ENCODE assay signal across 15 mouse cellular contexts in genomic region chr9:77497173-77497572, GRCm38 (mm10). TPM values are rescaled to one million over a fixed set of nuclear protein-coding genes. Genes with fewer than 3 reads are reported as not detected.
DNase-seq lines count a peak whose midpoint lies in the region; ATAC-seq lines count a peak whose summit lies in the region.
"Had no signal": no experiment of that assay in that cellular context is flagged by ENCODE, and none has a peak within 500 bp of the region (broad histone marks: within the 10 kb centered on the region; RNA-seq: fewer than 3 reads in every experiment).

No protein-coding gene starts in this region.

- DNase-seq in heart, adult 9 months (ENCODE audit: low spot score in 2 of 2), result no peak
- peak; percentile 44 for DNase-seq in embryonic facial prominence, embryonic 10.5 days (ENCODE audit: low spot score)
- DNase-seq in hindbrain, embryonic 11.5 days (ENCODE audit: low spot score), result peak; percentile 37
- DNase-seq in cerebellum, postnatal 25 days, result no peak
- no peak for DNase-seq in kidney, adult 9 months
- DNase-seq: gastrocnemius, postnatal 36 days; kidney, postnatal 10 days; right cerebral cortex, adult 18-20 months had no signal

- 0 out of 2 replicates have a peak, but pooled peaks cover 4% of the 10 kb centered on the region for H3K36me3 ChIP-seq in heart, embryonic 14.5 days (ENCODE audit: control insufficient read depth, insufficient read depth, low read length)
- no peaks in the 10 kb centered on the region for H3K36me3 ChIP-seq in embryonic facial prominence, embryonic 10.5 days (replicated peaks)
- no peaks in the 10 kb centered on the region for H3K36me3 ChIP-seq in hindbrain, embryonic 11.5 days (ENCODE audit: control insufficient read depth, insufficient read depth, low read length)
- H3K36me3 ChIP-seq in midbrain, embryonic 13.5 days, result no peaks in the 10 kb centered on the region
- no peaks in the 10 kb centered on the region for H3K36me3 ChIP-seq in kidney, embryonic 15.5 days
- H3K36me3 ChIP-seq: embryonic facial prominence, embryonic 15.5 days; limb, embryonic 15.5 days had no signal

- H3K4me2 ChIP-seq in heart, embryonic 14.5 days (ENCODE audit: low read length), result peak overlapping the region; percentile 25
- H3K4me2 ChIP-seq in hindbrain, embryonic 11.5 days (replicated peaks; ENCODE audit: low read depth, low read length), result 0 out of 2 replicates have a peak overlapping the region, but pooled peaks have one; percentile 7
- 0 out of 2 replicates have a peak overlapping the region, but pooled peaks have one; percentile 6 for H3K4me2 ChIP-seq in midbrain, embryonic 13.5 days (replicated peaks)
- H3K4me2 ChIP-seq in kidney, embryonic 15.5 days, result no peak overlapping the region
- H3K4me2 ChIP-seq: embryonic facial prominence, embryonic 15.5 days; limb, embryonic 15.5 days had no signal

- peak; percentile 57 for ATAC-seq in heart, embryonic 14.5 days (ENCODE audit: insufficient number of reproducible peaks, insufficient read depth, low FRiP score, low read depth)
- ATAC-seq in hindbrain, embryonic 11.5 days (ENCODE audit: low FRiP score), result no peak; the same call in 1 of the 2 replicates
- no peak for ATAC-seq in midbrain, embryonic 13.5 days
- no peak for ATAC-seq in kidney, embryonic 15.5 days (replicated peaks; ENCODE audit: low FRiP score)
- ATAC-seq: CD4-positive, CD25-positive, alpha-beta regulatory T cell, adult 4 months had no signal

- H3K9me3 ChIP-seq in heart, embryonic 14.5 days (ENCODE audit: control insufficient read depth, low read length), result no peaks in the 10 kb centered on the region
- H3K9me3 ChIP-seq in embryonic facial prominence, embryonic 10.5 days, result no peaks in the 10 kb centered on the region
- no peaks in the 10 kb centered on the region for H3K9me3 ChIP-seq in hindbrain, embryonic 11.5 days (ENCODE audit: control insufficient read depth, low read length)
- no peaks in the 10 kb centered on the region for H3K9me3 ChIP-seq in midbrain, embryonic 13.5 days
- no peaks in the 10 kb centered on the region for H3K9me3 ChIP-seq in kidney, embryonic 15.5 days (replicated peaks)
- H3K9me3 ChIP-seq: embryonic facial prominence, embryonic 15.5 days; limb, embryonic 15.5 days had no signal

- H3K27me3 ChIP-seq in heart, embryonic 14.5 days (ENCODE audit: control insufficient read depth, insufficient read depth, low read length), result no peaks in the 10 kb centered on the region
- H3K27me3 ChIP-seq in embryonic facial prominence, embryonic 10.5 days (replicated peaks; ENCODE audit: low read depth, poor library complexity, severe bottlenecking), result no peaks in the 10 kb centered on the region
- peaks cover 6% of the 10 kb centered on the region; the same call in 1 of the 2 replicates for H3K27me3 ChIP-seq in hindbrain, embryonic 11.5 days (ENCODE audit: control insufficient read depth, insufficient read depth, low read length)
- H3K27me3 ChIP-seq in midbrain, embryonic 13.5 days, result peaks cover 44% of the 10 kb centered on the region
- H3K27me3 ChIP-seq in kidney, embryonic 15.5 days, result no peaks in the 10 kb centered on the region
- H3K27me3 ChIP-seq: embryonic facial prominence, embryonic 15.5 days; limb, embryonic 15.5 days had no signal

- H3K4me1 ChIP-seq in heart, embryonic 14.5 days (ENCODE audit: control insufficient read depth in 2 of 2, insufficient read depth in 2 of 2, low read length in 2 of 2), result peaks cover 22 to 46% of the 10 kb centered on the region in 2 experiments
- H3K4me1 ChIP-seq in embryonic facial prominence, embryonic 10.5 days, result peaks cover 42% of the 10 kb centered on the region
- H3K4me1 ChIP-seq in hindbrain, embryonic 11.5 days (replicated peaks; ENCODE audit: control insufficient read depth, insufficient read depth, low read length), result peaks cover 6% of the 10 kb centered on the region
- H3K4me1 ChIP-seq in midbrain, embryonic 13.5 days (replicated peaks), result peaks cover 28% of the 10 kb centered on the region
- H3K4me1 ChIP-seq in kidney, embryonic 15.5 days, result peaks cover 15% of the 10 kb centered on the region

- H3K27ac ChIP-seq in heart, embryonic 14.5 days (replicated peaks in 1 of 2; ENCODE audit: control insufficient read depth in 1 of 2, insufficient read depth in 1 of 2, low read depth in 2 of 2, low read length in 2 of 2), result peak overlapping the region; percentile 81 to 87
- peak overlapping the region; percentile 77 for H3K27ac ChIP-seq in embryonic facial prominence, embryonic 10.5 days (replicated peaks)
- H3K27ac ChIP-seq in hindbrain, embryonic 11.5 days (ENCODE audit: low read depth, low read length), result peak overlapping the region; percentile 43
- H3K27ac ChIP-seq in midbrain, embryonic 13.5 days, result peak overlapping the region; percentile 69
- no peak overlapping the region for H3K27ac ChIP-seq in kidney, embryonic 15.5 days
- H3K27ac ChIP-seq: embryonic facial prominence, embryonic 15.5 days; limb, embryonic 15.5 days; macrophage had no signal

- H3K4me3 ChIP-seq in heart, embryonic 14.5 days (ENCODE audit: control insufficient read depth in 1 of 2, insufficient read depth in 1 of 2, low read depth in 1 of 2, low read length in 2 of 2), result no peak overlapping the region
- H3K4me3 ChIP-seq in embryonic facial prominence, embryonic 10.5 days, result 0 out of 2 replicates have a peak overlapping the region, but pooled peaks have one; percentile 31
- H3K4me3 ChIP-seq in hindbrain, embryonic 11.5 days (ENCODE audit: low read depth, low read length), result no peak overlapping the region
- no peak overlapping the region for H3K4me3 ChIP-seq in midbrain, embryonic 13.5 days (replicated peaks)
- no peak overlapping the region for H3K4me3 ChIP-seq in kidney, embryonic 15.5 days (replicated peaks)
- H3K4me3 ChIP-seq: embryonic facial prominence, embryonic 15.5 days; limb, embryonic 15.5 days had no signal

- WGBS in heart, embryonic 14.5 days, result 13% methylated on average over 6 of the region's 6 CpGs
- 31% methylated on average over 6 of the region's 6 CpGs for WGBS in embryonic facial prominence, embryonic 10.5 days
- 44% methylated on average over 6 of the region's 6 CpGs for WGBS in hindbrain, embryonic 11.5 days
- 52% methylated on average over 6 of the region's 6 CpGs for WGBS in midbrain, embryonic 13.5 days
- 55% methylated on average over 6 of the region's 6 CpGs for WGBS in kidney, embryonic 15.5 days

- peak overlapping the region; percentile 62 for H3K9ac ChIP-seq in heart, embryonic 14.5 days (ENCODE audit: low read length)
- H3K9ac ChIP-seq in hindbrain, embryonic 11.5 days (ENCODE audit: low read depth, low read length), result no peak overlapping the region
- H3K9ac ChIP-seq in midbrain, embryonic 13.5 days (replicated peaks), result no peak overlapping the region
- H3K9ac ChIP-seq in kidney, embryonic 15.5 days, result no peak overlapping the region
- H3K9ac ChIP-seq: embryonic facial prominence, embryonic 15.5 days; limb, embryonic 15.5 days had no signal

RNA-seq across cellular contexts. Expression of gene Lrrc1, which starts 47.5 kb away (rescaled TPM):
- 18.2 and 18.9 TPM in 2 replicates for polyA plus RNA-seq in heart, embryonic 14.5 days (2014; fragmentation: Nextera tagmentation; extraction: Ambion mirVana)
- polyA plus RNA-seq in embryonic facial prominence, embryonic 10.5 days (2016; fragmentation: Nextera tagmentation; extraction: Ambion mirVana), result 8.4 and 8.7 TPM in 2 replicates
- 9.0 and 10.2 TPM in 2 replicates for polyA plus RNA-seq in hindbrain, embryonic 11.5 days (2014; fragmentation: Nextera tagmentation; extraction: Ambion mirVana)
- 4.8 and 5.0 TPM in 2 replicates for polyA plus RNA-seq in midbrain, embryonic 13.5 days (2015; fragmentation: Nextera tagmentation; extraction: Ambion mirVana)
- 16.7 and 18.8 TPM in 2 replicates for polyA plus RNA-seq in kidney, embryonic 15.5 days (2015; fragmentation: Nextera tagmentation; extraction: Ambion mirVana)

Comparison
In these comparisons a context has a peak if more than half of its experiments do, and no peak if none do; other contexts are left out.
1. DNase-seq: peak in embryonic facial prominence, embryonic 10.5 days (single experiment) and hindbrain, embryonic 11.5 days (single experiment); none in heart, adult 9 months (0 of 2), cerebellum, postnatal 25 days (0 of 2) and kidney, adult 9 months (single experiment).